Mouse (Mus musculus): ENCODE measurements around the gene Dlx5. TPM values are rescaled to one million over a fixed set of nuclear protein-coding genes. Genes with fewer than 3 reads are reported as not detected.

Gene Dlx5
- polyA plus RNA-seq, 1 experiment from 2014 or later: 16.1 TPM

GRCm38 (mm10) chr6:6874073-6874771, 7.7 kb downstream of the Dlx5 start:
- H3K4me1 ChIP-seq: peaks cover 12% of the 10 kb centered on the region; the same call in 1 of the 2 replicates
- no peaks in the 10 kb centered on the region for H3K36me3 ChIP-seq
- H3K4me2 ChIP-seq (replicated peaks): peak overlapping the region; percentile 11
- no peaks in the 10 kb centered on the region for H3K9me3 ChIP-seq
- ATAC-seq (ENCODE audit: low FRiP score, low read depth): peak; percentile 27; the same call in 1 of the 2 replicates
- peaks cover 94% of the 10 kb centered on the region for H3K27me3 ChIP-seq
- H3K9ac ChIP-seq (replicated peaks): no peak overlapping the region
- whole genome bisulfite sequencing: 0% methylated on average over 25 of the region's 25 CpGs
- peak overlapping the region; percentile 49; the same call in 1 of the 2 replicates for H3K27ac ChIP-seq (replicated peaks)
- peak overlapping the region; percentile 19 for H3K4me3 ChIP-seq

- Histone ChIP-seq H3K36me3 (no peaks in the 10 kb centered on the region), H3K4me3 (peak overlapping the region; percentile 19; the same call in 1 of the 2 replicates), H3K4me1 (peaks cover 5% of the 10 kb centered on the region; the same call in 1 of the 2 replicates), H3K4me2 (replicated peaks) (peak overlapping the region; percentile 11; the same call in 1 of the 2 replicates), H3K27ac (replicated peaks) (no peak overlapping the region), H3K9me3 (no peaks in the 10 kb centered on the region), H3K9ac (replicated peaks) (no peak overlapping the region), H3K27me3 (peaks cover 91% of the 10 kb centered on the region)
- no peak for ATAC-seq (ENCODE audit: low FRiP score, low read depth)
- under 1% methylated on average over 19 of the region's 19 CpGs for WGBS
Measured at GRCm38 (mm10) chr6:6873476-6874072, 8.3 kb downstream of the Dlx5 start.

GRCm38 (mm10) chr6:6872873-6873272, 9.0 kb downstream of the Dlx5 start:
- Histone ChIP-seq H3K36me3 (no peaks in the 10 kb centered on the region), H3K27ac (replicated peaks) (no peak overlapping the region), H3K4me1 (0 out of 2 replicates have a peak, but pooled peaks cover 4% of the 10 kb centered on the region), H3K4me2 (replicated peaks) (no peak overlapping the region), H3K4me3 (no peak overlapping the region), H3K9me3 (no peaks in the 10 kb centered on the region), H3K27me3 (peaks cover 88% of the 10 kb centered on the region), H3K9ac (replicated peaks) (no peak overlapping the region)
- under 1% methylated on average over 5 of the region's 5 CpGs for WGBS
- ATAC-seq (ENCODE audit: low FRiP score, low read depth): no peak

GRCm38 (mm10) chr6:6871692-6872091, 10.2 kb downstream of the Dlx5 start:
- Histone ChIP-seq H3K9ac (replicated peaks) (no peak overlapping the region), H3K27ac (replicated peaks) (no peak overlapping the region), H3K9me3 (no peaks in the 10 kb centered on the region), H3K36me3 (no peaks in the 10 kb centered on the region), H3K4me1 (0 out of 2 replicates have a peak, but pooled peaks cover 4% of the 10 kb centered on the region), H3K27me3 (peaks cover 89% of the 10 kb centered on the region), H3K4me2 (replicated peaks) (no peak overlapping the region), H3K4me3 (no peak overlapping the region)
- ATAC-seq (ENCODE audit: low FRiP score, low read depth): no peak
- WGBS: 4% methylated on average over 5 of the region's 5 CpGs

- H3K27ac ChIP-seq (replicated peaks): no peak overlapping the region
- H3K9ac ChIP-seq (replicated peaks): no peak overlapping the region
- ATAC-seq (ENCODE audit: low FRiP score, low read depth): no peak
- 1% methylated on average over 7 of the region's 7 CpGs for WGBS
- H3K4me3 ChIP-seq: peak overlapping the region; percentile 14
- H3K27me3 ChIP-seq: peaks cover 88% of the 10 kb centered on the region
- 0 out of 2 replicates have a peak, but pooled peaks cover 4% of the 10 kb centered on the region for H3K4me1 ChIP-seq
- H3K4me2 ChIP-seq (replicated peaks): no peak overlapping the region
- no peaks in the 10 kb centered on the region for H3K9me3 ChIP-seq
- no peaks in the 10 kb centered on the region for H3K36me3 ChIP-seq
Measured at GRCm38 (mm10) chr6:6870876-6871420, 10.9 kb downstream of the Dlx5 start.

GRCm38 (mm10) chr6:6869961-6870800, 11.7 kb downstream of the Dlx5 start:
- WGBS: 2% methylated on average over 11 of the region's 11 CpGs
- H3K4me3 ChIP-seq: peak overlapping the region; percentile 14; the same call in 1 of the 2 replicates
- H3K9ac ChIP-seq (replicated peaks): no peak overlapping the region
- H3K36me3 ChIP-seq: no peaks in the 10 kb centered on the region
- no peak for ATAC-seq (ENCODE audit: low FRiP score, low read depth)
- no peaks in the 10 kb centered on the region for H3K9me3 ChIP-seq
- no peak overlapping the region for H3K27ac ChIP-seq (replicated peaks)
- H3K4me1 ChIP-seq: 0 out of 2 replicates have a peak, but pooled peaks cover 4% of the 10 kb centered on the region
- peaks cover 88% of the 10 kb centered on the region for H3K27me3 ChIP-seq
- no peak overlapping the region for H3K4me2 ChIP-seq (replicated peaks)

GRCm38 (mm10) chr6:6869041-6869685, 12.7 kb downstream of the Dlx5 start:
- 2% methylated on average over 13 of the region's 13 CpGs for WGBS
- H3K4me3 ChIP-seq: no peak overlapping the region
- no peak overlapping the region for H3K4me2 ChIP-seq (replicated peaks)
- peaks cover 88% of the 10 kb centered on the region for H3K27me3 ChIP-seq
- H3K9ac ChIP-seq (replicated peaks): no peak overlapping the region
- no peaks in the 10 kb centered on the region for H3K36me3 ChIP-seq
- H3K9me3 ChIP-seq: no peaks in the 10 kb centered on the region
- no peak overlapping the region for H3K27ac ChIP-seq (replicated peaks)
- 0 out of 2 replicates have a peak, but pooled peaks cover under 1% of the 10 kb centered on the region for H3K4me1 ChIP-seq
- no peak for ATAC-seq (ENCODE audit: low FRiP score, low read depth)

GRCm38 (mm10) chr6:6867031-6867430, 14.9 kb downstream of the Dlx5 start:
- 0 out of 2 replicates have a peak overlapping the region, but pooled peaks have one; percentile 3 for H3K4me3 ChIP-seq

GRCm38 (mm10) chr6:6864441-6865440, 17.1 kb downstream of the Dlx5 start:
- no peaks in the 10 kb centered on the region for H3K36me3 ChIP-seq
- H3K4me2 ChIP-seq (replicated peaks): no peak overlapping the region
- peak overlapping the region; percentile 49 for H3K4me3 ChIP-seq
- peak overlapping the region; percentile 40; the same call in 1 of the 2 replicates for H3K27ac ChIP-seq (replicated peaks)
- no peaks in the 10 kb centered on the region for H3K9me3 ChIP-seq
- peaks cover 22% of the 10 kb centered on the region for H3K4me1 ChIP-seq
- under 1% methylated on average over 36 of the region's 36 CpGs for WGBS
- H3K9ac ChIP-seq (replicated peaks): no peak overlapping the region; the same call in 1 of the 2 replicates
- peaks cover 85% of the 10 kb centered on the region for H3K27me3 ChIP-seq
- no peak for ATAC-seq (ENCODE audit: low FRiP score, low read depth)

More at GRCm38 (mm10) chr6:6867031-6867430, 14.9 kb downstream of the Dlx5 start:
- Histone ChIP-seq H3K4me1 (peaks cover 11% of the 10 kb centered on the region; the same call in 1 of the 2 replicates), H3K36me3 (no peaks in the 10 kb centered on the region), H3K4me2 (replicated peaks) (no peak overlapping the region), H3K27ac (replicated peaks) (no peak overlapping the region), H3K27me3 (peaks cover 88% of the 10 kb centered on the region), H3K9me3 (no peaks in the 10 kb centered on the region), H3K9ac (replicated peaks) (no peak overlapping the region)
- ATAC-seq (ENCODE audit: low FRiP score, low read depth): no peak
- under 1% methylated on average over 9 of the region's 9 CpGs for WGBS

GRCm38 (mm10) chr6:6863955-6864354, 17.9 kb downstream of the Dlx5 start:
- no peaks in the 10 kb centered on the region for H3K36me3 ChIP-seq
- peak overlapping the region; percentile 57; the same call in 1 of the 2 replicates for H3K9ac ChIP-seq (replicated peaks)
- H3K9me3 ChIP-seq: no peaks in the 10 kb centered on the region
- 1% methylated on average over 15 of the region's 21 CpGs for WGBS
- peaks cover 88% of the 10 kb centered on the region for H3K27me3 ChIP-seq
- peak overlapping the region; percentile 77 for H3K4me2 ChIP-seq (replicated peaks)
- H3K4me1 ChIP-seq: peaks cover 22% of the 10 kb centered on the region
- peak overlapping the region; percentile 65; the same call in 1 of the 2 replicates for H3K27ac ChIP-seq (replicated peaks)
- H3K4me3 ChIP-seq: peak overlapping the region; percentile 49
- ATAC-seq (ENCODE audit: low FRiP score, low read depth): no peak
